Mouse (Mus musculus) adrenal gland, postnatal 14 days (tissue): ENCODE measurements around the gene Nav2. TPM values are rescaled to one million over a fixed set of nuclear protein-coding genes. Genes with fewer than 3 reads are reported as not detected.
A peak's percentile ranks its signal among the peaks of the same experiment; 100 is the strongest.

Experiments used
- DNase-seq: peaks from one replicate; pipeline ENCODE4 v3.0.0; 2021; ENCODE audit warnings: mixed read lengths
- total RNA-seq: library from RNA; stranded (reverse); gene quantifications from 2 replicates; pipeline ENCODE4 v1.2.3, GENCODE M21; 2021

The Nav2 gene
- total RNA-seq, 1 experiment from 2014 or later: 14.2 TPM

- no peak for DNase-seq
Measured at GRCm38 (mm10) chr7:49525348-49526100, 617.0 kb downstream of the Nav2 start.

GRCm38 (mm10) chr7:49526101-49526499 lies 617.6 kb downstream of the Nav2 start:
- DNase-seq: no peak

- DNase-seq: no peak
Measured at GRCm38 (mm10) chr7:49527495-49527894, 619.0 kb downstream of the Nav2 start.

GRCm38 (mm10) chr7:49527925-49528324 lies 619.4 kb downstream of the Nav2 start:
- no peak for DNase-seq

- no peak for DNase-seq
Measured at GRCm38 (mm10) chr7:49529498-49529897, 621.0 kb downstream of the Nav2 start.

- DNase-seq: no peak
Measured at GRCm38 (mm10) chr7:49533571-49533970, 625.1 kb downstream of the Nav2 start.

- no peak for DNase-seq
Measured at GRCm38 (mm10) chr7:49534208-49534607, 625.7 kb downstream of the Nav2 start.

- no peak for DNase-seq
Measured at GRCm38 (mm10) chr7:49538360-49538759, 629.8 kb downstream of the Nav2 start.

- DNase-seq: no peak
Measured at GRCm38 (mm10) chr7:49540181-49540580, 631.7 kb downstream of the Nav2 start.

- DNase-seq: no peak
Measured at GRCm38 (mm10) chr7:49542135-49542534, 633.6 kb downstream of the Nav2 start.

GRCm38 (mm10) chr7:49544775-49545705 lies 636.5 kb downstream of the Nav2 start:
- peak; percentile 28 for DNase-seq

GRCm38 (mm10) chr7:49545706-49546097 lies 637.2 kb downstream of the Nav2 start:
- DNase-seq: no peak

- DNase-seq: no peak
Measured at GRCm38 (mm10) chr7:49548397-49548796, 639.9 kb downstream of the Nav2 start.

- DNase-seq: no peak
Measured at GRCm38 (mm10) chr7:49553236-49553981, 644.9 kb downstream of the Nav2 start.

GRCm38 (mm10) chr7:49558240-49558640 lies 649.7 kb downstream of the Nav2 start:
- DNase-seq: peak; percentile 14

GRCm38 (mm10) chr7:49558895-49559294 lies 650.4 kb downstream of the Nav2 start:
- DNase-seq: peak; percentile 62

- no peak for DNase-seq
Measured at GRCm38 (mm10) chr7:49560012-49560411, 651.5 kb downstream of the Nav2 start.

GRCm38 (mm10) chr7:49562404-49562803 lies 653.9 kb downstream of the Nav2 start:
- DNase-seq: no peak

GRCm38 (mm10) chr7:49562851-49563250 lies 654.3 kb downstream of the Nav2 start:
- no peak for DNase-seq

GRCm38 (mm10) chr7:49565084-49565483 lies 656.6 kb downstream of the Nav2 start:
- no peak for DNase-seq

- no peak for DNase-seq
Measured at GRCm38 (mm10) chr7:49565798-49566197, 657.3 kb downstream of the Nav2 start.

- no peak for DNase-seq
Measured at GRCm38 (mm10) chr7:49567346-49568034, 659.0 kb downstream of the Nav2 start.
